Mouse (Mus musculus) ovary, adult 2 months (tissue): ENCODE measurements around the gene Tnfsf9. TPM values are rescaled to one million over a fixed set of nuclear protein-coding genes. Genes with fewer than 3 reads are reported as not detected.

Experiments used
- polyA plus RNA-seq: library from polyadenylated mRNA; depleted of rRNA; stranded (reverse); fragments of >200 nt; gene quantifications from 2 replicates; pipeline ENCODE4 v1.2.3, GENCODE M21; 2012; rRNA removed

Tnfsf9 gene
- 4.4 and 5.3 TPM in 2 replicates for polyA plus RNA-seq

GRCm38 (mm10) chr17:57105181-57106034 is at the start of gene Tnfsf9:
Gene Tnfsf9 (plus strand): TSS chr17:57105325.

GRCm38 (mm10) chr17:57058891-57059485 is 46.1 kb upstream of the Tnfsf9 start, which contains the start of gene Crb3:
Gene Crb3 (plus strand): TSS chr17:57059105.

GRCm38 (mm10) chr17:57059486-57059977 is 45.6 kb upstream of the Tnfsf9 start, which contains the start of gene Slc25a23:
Gene Slc25a23 (minus strand): TSS chr17:57059863.

GRCm38 (mm10) chr17:57078336-57078735 is 26.8 kb upstream of the Tnfsf9 start, which contains the start of gene Dennd1c:
Gene Dennd1c (minus strand): TSS chr17:57078514.

GRCm38 (mm10) chr17:57087049-57087832 is 17.9 kb upstream of the Tnfsf9 start, which contains the start of gene Tubb4a:
Gene Tubb4a (minus strand): TSS chr17:57087782.

GRCm38 (mm10) chr17:57148994-57149803 is 44.1 kb downstream of the Tnfsf9 start, which contains the start of gene Cd70:
Gene Cd70 (minus strand): TSS chr17:57149777.

Other genes with a start within 250 kb of the Tnfsf9 start
- gene Acsbg2, start 230.9 kb upstream of the Tnfsf9 start, polyA plus RNA-seq, result 0.05 TPM in 1 of 2 replicates, not detected in the other
- 0.16 and 0.37 TPM in 2 replicates for gene 1700061G19Rik, start 229.8 kb upstream of the Tnfsf9 start, polyA plus RNA-seq
- 94.1 and 98.4 TPM in 2 replicates for gene Mllt1, start 169.9 kb upstream of the Tnfsf9 start, polyA plus RNA-seq
- gene Acer1, start 123.2 kb upstream of the Tnfsf9 start, polyA plus RNA-seq, result 0.14 TPM in 2 replicates
- gene Clpp, start 115.0 kb upstream of the Tnfsf9 start, polyA plus RNA-seq, result 290 and 341 TPM in 2 replicates
- 86.7 and 97.3 TPM in 2 replicates for gene Alkbh7, start 108.0 kb upstream of the Tnfsf9 start, polyA plus RNA-seq
- gene Pspn, start 105.3 kb upstream of the Tnfsf9 start, polyA plus RNA-seq, result 1.3 and 1.6 TPM in 2 replicates
- 34.5 and 38.2 TPM in 2 replicates for gene Gtf2f1, start 94.0 kb upstream of the Tnfsf9 start, polyA plus RNA-seq
- not detected in 2 replicates for gene Gm17949, start 93.9 kb upstream of the Tnfsf9 start, polyA plus RNA-seq
- 142 and 166 TPM in 2 replicates for gene Khsrp, start 73.8 kb upstream of the Tnfsf9 start, polyA plus RNA-seq
- 0.12 and 0.25 TPM in 2 replicates for gene Slc25a41, start 63.7 kb upstream of the Tnfsf9 start, polyA plus RNA-seq
- gene Crb3, start 46.2 kb upstream of the Tnfsf9 start, polyA plus RNA-seq, result 24.0 and 26.3 TPM in 2 replicates
- 60.7 and 77.3 TPM in 2 replicates for gene Slc25a23, start 45.5 kb upstream of the Tnfsf9 start, polyA plus RNA-seq
- 5.0 and 6.5 TPM in 2 replicates for gene Dennd1c, start 26.8 kb upstream of the Tnfsf9 start, polyA plus RNA-seq
- 6.7 and 6.9 TPM in 2 replicates for gene Tubb4a, start 17.5 kb upstream of the Tnfsf9 start, polyA plus RNA-seq
- 0.18 and 0.34 TPM in 2 replicates for gene Cd70, start 44.5 kb downstream of the Tnfsf9 start, polyA plus RNA-seq
- gene Tnfsf14, start 88.9 kb downstream of the Tnfsf9 start, polyA plus RNA-seq, result 0.52 and 0.68 TPM in 2 replicates
- 197 and 243 TPM in 2 replicates for gene C3, start 122.8 kb downstream of the Tnfsf9 start, polyA plus RNA-seq
- gene Gpr108, start 143.1 kb downstream of the Tnfsf9 start, polyA plus RNA-seq, result 78.1 and 78.3 TPM in 2 replicates
- gene Trip10, start 144.1 kb downstream of the Tnfsf9 start, polyA plus RNA-seq, result 33.5 and 37.3 TPM in 2 replicates
- gene Vav1, start 173.8 kb downstream of the Tnfsf9 start, polyA plus RNA-seq, result 3.4 and 3.8 TPM in 2 replicates